Mouse (Mus musculus) ES-Bruce4 (cell line): Measurements from ENCODE around the gene Foxp2.

Experiments
- CTCF ChIP-seq: IDR thresholded peaks from one replicate; pipeline ENCODE4 v1.8.1; 2011; ENCODE audit warnings: low read depth, low read length
- POLR2A ChIP-seq: IDR thresholded peaks from one replicate; pipeline ENCODE4 v1.8.1; 2011; ENCODE audit warnings: low read length; ENCODE audit not compliant: insufficient read depth

DNA sequence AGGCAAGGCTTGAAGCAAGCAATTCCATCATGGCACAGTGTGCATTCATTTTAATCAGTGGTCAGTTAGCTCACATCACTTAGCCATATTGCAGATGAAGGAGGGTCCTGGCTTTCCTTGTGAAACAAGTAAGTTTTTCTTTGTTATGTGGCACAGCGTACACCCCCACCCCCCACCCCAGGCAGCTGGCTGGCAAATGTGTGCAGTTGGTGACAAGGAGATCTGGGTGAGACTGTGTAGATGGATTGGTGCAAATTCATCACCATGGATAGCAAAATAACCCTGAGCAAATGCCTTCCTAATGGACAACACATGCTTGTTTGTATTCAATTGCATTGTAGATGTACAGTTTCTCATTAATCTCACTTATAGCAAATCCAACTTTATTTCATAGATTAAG lies 240.9 kb downstream of the Foxp2 start:
- no peak for TF ChIP-seq CTCF
- no peak for TF ChIP-seq POLR2A
